Mouse (Mus musculus): ENCODE measurements around the gene Zfhx2.

Zfhx2 gene

GRCm38 (mm10) chr14:55105836-55106809 is 14.0 kb upstream of the Zfhx2 start, which contains the start of gene Ap1g2:
Gene Ap1g2 (minus strand): TSS chr14:55106593.
- no peak for DNase-seq (ENCODE audit: low read depth, low spot score)

GRCm38 (mm10) chr14:55105386-55105785 is 13.3 kb upstream of the Zfhx2 start:
- no peak for DNase-seq (ENCODE audit: low read depth, low spot score)

- no peak for DNase-seq (ENCODE audit: low read depth, low spot score)
These were observed 12.2 kb upstream of the Zfhx2 start for GRCm38 (mm10) chr14:55104365-55104764.

GRCm38 (mm10) chr14:55102253-55102785 is 10.2 kb upstream of the Zfhx2 start:
- DNase-seq (ENCODE audit: low read depth, low spot score), result no peak

- DNase-seq (ENCODE audit: low read depth, low spot score), result no peak
These were observed 9.5 kb upstream of the Zfhx2 start for GRCm38 (mm10) chr14:55101592-55101991.

GRCm38 (mm10) chr14:55098067-55098466 is 5.9 kb upstream of the Zfhx2 start:
- DNase-seq (ENCODE audit: low read depth, low spot score), result no peak

- no peak for DNase-seq (ENCODE audit: low read depth, low spot score)
These were observed 5.5 kb upstream of the Zfhx2 start for GRCm38 (mm10) chr14:55097646-55098045.

GRCm38 (mm10) chr14:55096573-55097087 is 4.5 kb upstream of the Zfhx2 start:
- no peak for DNase-seq (ENCODE audit: low read depth, low spot score)

- DNase-seq (ENCODE audit: low read depth, low spot score), result no peak
These were observed 3.5 kb upstream of the Zfhx2 start for GRCm38 (mm10) chr14:55095671-55096070.

- DNase-seq (ENCODE audit: low read depth, low spot score), result no peak
These were observed 3.1 kb upstream of the Zfhx2 start for GRCm38 (mm10) chr14:55095263-55095662.

GRCm38 (mm10) chr14:55094704-55095231 is 2.6 kb upstream of the Zfhx2 start, which contains the start of gene Thtpa:
Gene Thtpa (plus strand): TSS chr14:55094784.
- DNase-seq (ENCODE audit: low read depth, low spot score), result no peak

GRCm38 (mm10) chr14:55093927-55094326 is 1.8 kb upstream of the Zfhx2 start:
- DNase-seq (ENCODE audit: low read depth, low spot score), result no peak

- no peak for DNase-seq (ENCODE audit: low read depth, low spot score)
These were observed 787 bp downstream of the Zfhx2 start for GRCm38 (mm10) chr14:55091209-55091865.

- DNase-seq (ENCODE audit: low read depth, low spot score), result no peak
These were observed 2.8 kb downstream of the Zfhx2 start for GRCm38 (mm10) chr14:55089199-55089947.

GRCm38 (mm10) chr14:55086009-55086514 is 6.1 kb downstream of the Zfhx2 start:
- DNase-seq (ENCODE audit: low read depth, low spot score), result no peak

- DNase-seq (ENCODE audit: low read depth, low spot score), result no peak
These were observed 6.7 kb downstream of the Zfhx2 start for GRCm38 (mm10) chr14:55085324-55086008.

- DNase-seq (ENCODE audit: low read depth, low spot score), result no peak
These were observed 8.6 kb downstream of the Zfhx2 start for GRCm38 (mm10) chr14:55083481-55083880.

GRCm38 (mm10) chr14:55081105-55081504 is 11.0 kb downstream of the Zfhx2 start:
- DNase-seq (ENCODE audit: low read depth, low spot score), result no peak

GRCm38 (mm10) chr14:55079214-55079970 is 12.7 kb downstream of the Zfhx2 start:
- DNase-seq (ENCODE audit: low read depth, low spot score), result no peak

All from embryo, embryonic 11.5 days (tissue).